Mouse (Mus musculus) embryonic facial prominence, embryonic 15.5 days (tissue): ENCODE measurements around the gene Gm17402. TPM values are rescaled to one million over a fixed set of nuclear protein-coding genes. Genes with fewer than 3 reads are reported as not detected.

Source experiments
- ATAC-seq: fragments of 200-750 bp; cut with Nextera tagmentation; 2 replicates; pipeline ENCODE4 v1.8.0; 2017; ENCODE audit warnings: low read depth, moderate TSS enrichment; ENCODE audit not compliant: insufficient number of reproducible peaks, low FRiP score, low TSS enrichment
- H3K27ac ChIP-seq: fragments of 300-500 bp; sonication (generic); replicated peaks from 2 replicates; pipeline ENCODE4 v1.5.1; 2015; ENCODE audit warnings: mild to moderate bottlenecking, inconsistent platforms
- H3K27me3 ChIP-seq: fragments of 300-500 bp; sonication (generic); 2 replicates; pipeline ENCODE4 v1.6.1; 2015; ENCODE audit warnings: inconsistent platforms
- H3K36me3 ChIP-seq: fragments of 300-500 bp; sonication (generic); 2 replicates; pipeline ENCODE4 v1.6.1; 2015; ENCODE audit warnings: mild to moderate bottlenecking, inconsistent platforms
- H3K4me1 ChIP-seq: fragments of 300-500 bp; sonication (generic); 2 replicates; pipeline ENCODE4 v1.6.1; 2015; ENCODE audit warnings: inconsistent platforms
- H3K4me2 ChIP-seq: fragments of 300-500 bp; sonication (generic); replicated peaks from 2 replicates; pipeline ENCODE4 v1.6.1; 2015; ENCODE audit warnings: mild to moderate bottlenecking, inconsistent platforms
- H3K4me3 ChIP-seq: fragments of 300-500 bp; sonication (generic); replicated peaks from 2 replicates; pipeline ENCODE4 v1.5.1; 2015; ENCODE audit warnings: mild to moderate bottlenecking, inconsistent platforms
- H3K9ac ChIP-seq: fragments of 300-500 bp; sonication (generic); 2 replicates; pipeline ENCODE4 v1.6.1; 2015; ENCODE audit warnings: inconsistent platforms
- H3K9me3 ChIP-seq: fragments of 300-500 bp; sonication (generic); replicated peaks from 2 replicates; pipeline ENCODE4 v1.6.1; 2016; ENCODE audit warnings: inconsistent platforms
- WGBS: fragments of 180-500 bp; shearing (Covaris S2); methylation state at CpG from one replicate; pipeline ENCODE4 v1.1.7; 2015; 5-methylcytosine and 5-hydroxymethylcytosine counted together
- polyA plus RNA-seq: library from polyadenylated mRNA; unstranded; fragments of >200 nt; fragmentation: Nextera tagmentation; extraction: Ambion mirVana; gene quantifications from 2 replicates; pipeline ENCODE4 v1.2.1, GENCODE M21; 2015

Gene Gm17402
- polyA plus RNA-seq, 1 experiment from 2014 or later, result not detected

DNA sequence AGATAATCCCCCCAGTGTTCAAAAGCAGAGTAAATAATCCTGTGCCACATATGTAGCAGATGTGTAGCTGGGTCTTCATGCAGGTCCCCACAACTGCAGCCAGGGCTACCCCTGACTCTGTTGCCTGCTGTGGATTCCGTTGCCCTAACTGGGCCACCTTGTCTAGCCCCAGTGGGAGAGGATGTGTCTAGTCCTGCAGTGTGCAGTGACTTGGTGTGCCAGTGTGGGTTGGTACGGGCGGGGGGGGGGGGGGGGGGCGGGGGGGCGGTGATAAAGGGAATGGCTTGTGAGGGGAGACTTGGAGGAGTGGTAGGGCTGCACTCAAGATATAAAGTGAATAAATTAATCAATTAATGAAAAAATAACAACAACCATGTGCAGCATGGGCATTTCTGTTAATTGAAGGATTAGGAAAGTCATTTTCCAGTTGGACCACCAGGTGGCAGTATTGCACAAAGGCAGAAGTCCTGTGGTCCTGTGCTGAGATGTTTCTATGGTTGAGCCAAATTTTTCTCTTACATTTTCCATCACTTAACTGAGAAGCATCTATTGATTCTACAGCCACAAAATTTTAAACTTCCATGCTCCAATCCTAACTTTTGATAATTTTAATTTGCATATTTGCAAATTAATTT lies 22.7 kb downstream of the Gm17402 start:
- ATAC-seq, result no peak
- WGBS, result 29% methylated on average over 4 of the region's 5 CpGs
- Histone ChIP-seq H3K27ac (no peak overlapping the region), H3K36me3 (peaks cover 4% of the 10 kb centered on the region; the same call in 1 of the 2 replicates), H3K9me3 (no peaks in the 10 kb centered on the region), H3K27me3 (no peaks in the 10 kb centered on the region), H3K9ac (no peak overlapping the region), H3K4me2 (no peak overlapping the region), H3K4me1 (no peaks in the 10 kb centered on the region), H3K4me3 (no peak overlapping the region)

DNA sequence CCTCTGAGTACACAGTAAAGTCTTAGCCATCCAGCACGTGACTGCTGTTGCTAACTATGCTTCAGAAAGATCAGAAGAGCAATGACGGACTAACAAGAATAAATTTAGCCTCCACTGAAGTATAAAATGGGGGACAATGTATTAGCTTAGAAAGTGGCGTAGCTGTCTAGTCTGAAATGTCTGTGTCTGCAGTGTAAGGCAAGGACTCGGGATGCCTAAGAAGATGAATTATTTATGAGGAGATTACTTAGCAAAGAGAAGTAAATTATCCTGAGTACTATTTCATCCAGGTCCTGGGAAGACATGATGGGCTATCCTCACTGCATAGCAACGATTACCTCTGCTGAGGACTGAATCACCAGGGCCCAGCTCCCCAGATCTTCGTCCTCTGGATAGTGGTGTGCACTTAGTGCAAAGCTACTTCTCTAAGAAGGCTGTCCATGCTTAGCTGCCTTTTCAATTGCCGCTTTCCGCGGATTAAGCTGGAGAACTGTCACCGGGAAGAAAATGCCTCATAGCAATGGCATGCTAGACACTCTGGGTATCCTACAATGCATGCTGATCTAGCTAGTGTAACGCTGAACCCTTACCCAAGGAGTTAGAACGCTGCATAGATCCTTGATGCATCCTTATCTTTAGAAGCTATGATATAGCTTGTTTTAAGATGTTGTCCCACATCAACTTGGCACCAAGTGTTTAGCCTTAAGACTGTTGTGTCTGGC lies 23.4 kb downstream of the Gm17402 start:
- no peaks in the 10 kb centered on the region for H3K36me3 ChIP-seq
- no peaks in the 10 kb centered on the region for H3K4me1 ChIP-seq
- H3K27ac ChIP-seq, result no peak overlapping the region
- no peak overlapping the region for H3K4me3 ChIP-seq
- no peak overlapping the region for H3K9ac ChIP-seq
- no peaks in the 10 kb centered on the region for H3K27me3 ChIP-seq
- H3K4me2 ChIP-seq, result no peak overlapping the region
- whole genome bisulfite sequencing, result 77% methylated on average over 12 of the region's 12 CpGs
- ATAC-seq, result no peak
- no peaks in the 10 kb centered on the region for H3K9me3 ChIP-seq

DNA sequence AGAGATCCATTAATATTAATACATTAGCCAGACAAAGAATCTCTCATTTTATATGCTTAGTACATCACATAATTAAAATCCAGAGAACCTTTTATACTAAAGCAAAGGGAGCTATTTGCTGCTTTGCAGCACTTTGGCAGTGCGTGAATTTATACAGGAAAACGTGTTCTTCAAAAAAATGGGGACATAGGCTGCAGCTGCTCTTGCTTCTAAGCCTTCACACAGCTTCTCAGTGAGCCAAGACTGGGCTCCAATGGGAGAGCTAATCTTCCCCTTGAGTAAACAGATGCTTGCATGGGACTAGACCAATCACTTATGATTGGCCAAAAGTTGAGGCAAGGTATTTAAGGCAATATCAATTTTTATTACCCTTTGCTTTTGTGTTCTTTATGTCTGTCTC lies 28.3 kb downstream of the Gm17402 start:
- H3K9me3 ChIP-seq, result no peaks in the 10 kb centered on the region
- H3K36me3 ChIP-seq, result no peaks in the 10 kb centered on the region
- no peak overlapping the region for H3K4me3 ChIP-seq
- no peaks in the 10 kb centered on the region for H3K4me1 ChIP-seq
- no peaks in the 10 kb centered on the region for H3K27me3 ChIP-seq
- no peak overlapping the region for H3K27ac ChIP-seq
- 70% methylated on average over 2 of the region's 2 CpGs for WGBS
- no peak overlapping the region for H3K9ac ChIP-seq
- H3K4me2 ChIP-seq, result no peak overlapping the region
- ATAC-seq, result no peak

DNA sequence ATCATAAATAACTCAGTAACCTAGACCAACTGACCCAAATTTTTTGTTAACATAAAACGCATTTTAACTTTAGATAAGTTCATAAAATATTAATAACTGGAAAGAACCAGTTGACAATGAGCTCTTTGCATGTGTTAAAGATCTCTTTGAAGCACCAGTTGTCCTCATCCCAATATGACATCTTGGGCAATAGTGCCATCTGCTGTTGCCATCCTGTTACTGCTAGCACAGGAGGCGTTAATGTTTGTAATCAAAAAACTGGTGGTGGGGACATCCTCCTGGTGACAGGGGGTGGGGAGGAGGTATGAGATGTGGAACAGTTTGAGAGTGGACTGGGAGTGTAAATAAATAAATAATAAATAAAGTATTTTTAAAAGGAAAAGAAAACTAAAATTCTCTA lies 30.4 kb downstream of the Gm17402 start:
- Histone ChIP-seq H3K4me1 (no peaks in the 10 kb centered on the region), H3K36me3 (no peaks in the 10 kb centered on the region), H3K9ac (no peak overlapping the region), H3K27me3 (no peaks in the 10 kb centered on the region), H3K27ac (no peak overlapping the region), H3K4me3 (no peak overlapping the region), H3K4me2 (no peak overlapping the region), H3K9me3 (no peaks in the 10 kb centered on the region)
- 8% methylated on average over 2 of the region's 2 CpGs for WGBS
- ATAC-seq, result no peak

DNA sequence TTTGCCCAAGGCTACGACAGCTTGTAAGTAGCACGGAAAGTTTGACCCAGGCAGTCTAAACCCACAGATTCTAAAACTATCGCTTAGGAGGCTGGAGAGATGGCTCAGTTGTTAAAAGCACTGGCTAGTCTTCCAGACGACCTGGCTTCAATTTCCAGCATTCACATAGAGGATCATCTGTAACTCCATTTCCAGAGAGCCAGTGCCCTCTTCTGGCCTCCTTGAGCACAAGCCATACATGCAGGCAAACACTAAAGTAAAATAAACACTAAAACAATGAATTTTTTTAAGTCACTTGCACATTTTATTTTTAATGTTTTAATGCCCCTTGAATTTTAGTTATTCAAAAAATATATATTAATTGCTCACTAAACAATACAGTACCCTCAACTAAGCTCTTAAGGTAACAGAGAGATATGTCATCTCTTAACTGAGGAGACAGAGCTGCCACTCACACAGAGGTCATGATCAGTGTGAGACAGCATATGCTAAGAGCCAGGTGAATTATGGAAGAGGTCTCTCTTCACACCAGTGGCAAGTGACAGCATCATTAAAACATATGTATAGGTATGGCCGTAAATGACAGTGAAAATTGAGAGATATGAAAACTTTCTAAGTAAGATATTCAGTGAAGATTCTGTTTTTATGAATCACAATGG lies 31.8 kb downstream of the Gm17402 start:
- no peak overlapping the region for H3K9ac ChIP-seq
- WGBS, result 32% methylated on average over 5 of the region's 5 CpGs
- H3K4me3 ChIP-seq, result no peak overlapping the region
- ATAC-seq, result no peak
- H3K9me3 ChIP-seq, result no peaks in the 10 kb centered on the region
- no peak overlapping the region for H3K27ac ChIP-seq
- no peaks in the 10 kb centered on the region for H3K36me3 ChIP-seq
- H3K27me3 ChIP-seq, result no peaks in the 10 kb centered on the region
- H3K4me2 ChIP-seq, result no peak overlapping the region
- no peaks in the 10 kb centered on the region for H3K4me1 ChIP-seq

DNA sequence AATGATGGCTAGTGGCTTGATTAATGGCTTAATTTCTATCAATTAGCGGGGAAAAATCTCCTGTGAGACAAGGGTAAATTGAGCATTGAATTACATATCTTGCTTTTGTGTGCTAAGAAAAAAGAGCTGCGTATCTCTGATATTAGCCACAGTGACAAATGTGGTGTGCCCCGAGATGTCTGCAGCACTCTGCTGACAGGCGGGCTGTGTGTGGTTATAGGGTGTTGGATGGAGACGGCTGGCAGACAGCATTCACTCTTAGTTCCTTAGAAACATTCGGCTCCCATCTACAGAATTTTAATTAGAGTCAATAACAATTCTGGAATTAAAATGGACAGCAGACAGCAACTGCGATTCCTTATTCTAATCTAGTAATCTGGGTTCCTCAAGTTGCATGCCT lies 34.0 kb downstream of the Gm17402 start:
- Histone ChIP-seq H3K4me2 (no peak overlapping the region), H3K9ac (no peak overlapping the region), H3K36me3 (no peaks in the 10 kb centered on the region), H3K9me3 (no peaks in the 10 kb centered on the region), H3K27ac (no peak overlapping the region), H3K4me1 (no peaks in the 10 kb centered on the region), H3K27me3 (no peaks in the 10 kb centered on the region), H3K4me3 (no peak overlapping the region)
- WGBS, result 70% methylated on average over 7 of the region's 7 CpGs
- no peak for ATAC-seq

DNA sequence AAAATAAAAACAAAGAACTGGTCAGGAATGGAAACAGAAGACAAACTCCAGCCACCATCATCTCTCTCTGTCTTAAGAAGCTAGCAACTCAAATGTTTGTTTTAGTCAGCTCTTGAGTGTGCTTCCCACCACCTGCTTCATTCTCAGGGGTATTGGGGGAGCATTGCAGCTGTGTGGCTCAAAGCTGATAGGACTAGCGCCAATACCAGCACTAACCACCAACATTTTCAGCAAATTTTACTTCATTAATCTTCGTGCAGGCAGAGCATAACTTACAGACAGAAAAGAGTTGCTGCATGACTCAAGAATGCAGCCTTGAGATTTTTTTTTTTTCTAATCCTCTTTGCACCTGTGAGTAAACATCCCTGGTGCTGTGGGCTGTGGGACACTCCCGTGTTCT lies 35.4 kb downstream of the Gm17402 start:
- H3K4me2 ChIP-seq, result no peak overlapping the region
- H3K36me3 ChIP-seq, result no peaks in the 10 kb centered on the region
- ATAC-seq, result no peak
- no peak overlapping the region for H3K4me3 ChIP-seq
- 58% methylated on average over 3 of the region's 3 CpGs for WGBS
- H3K9me3 ChIP-seq, result no peaks in the 10 kb centered on the region
- H3K27me3 ChIP-seq, result no peaks in the 10 kb centered on the region
- no peak overlapping the region for H3K9ac ChIP-seq
- no peaks in the 10 kb centered on the region for H3K4me1 ChIP-seq
- no peak overlapping the region for H3K27ac ChIP-seq

DNA sequence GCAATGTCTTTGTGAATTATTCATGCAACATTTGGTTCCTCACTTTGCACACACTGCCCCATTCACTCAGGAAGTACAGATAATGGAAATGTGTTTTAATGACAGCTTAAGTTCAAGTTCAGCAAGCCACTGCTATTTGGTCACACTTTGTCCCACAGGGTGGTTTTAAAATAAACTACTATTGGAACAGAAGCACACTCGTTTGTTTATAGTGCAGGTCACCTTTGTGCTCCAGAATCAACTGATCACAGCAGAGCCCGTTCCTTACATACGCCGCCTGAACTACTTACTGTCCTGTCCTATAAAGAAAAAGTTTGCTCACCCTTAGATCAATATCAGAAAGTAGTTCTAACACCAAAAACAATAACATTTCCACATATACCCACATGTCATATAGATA lies 52.5 kb downstream of the Gm17402 start:
- Histone ChIP-seq H3K4me3 (no peak overlapping the region), H3K27me3 (no peaks in the 10 kb centered on the region), H3K4me1 (no peaks in the 10 kb centered on the region), H3K27ac (no peak overlapping the region), H3K9ac (no peak overlapping the region), H3K9me3 (no peaks in the 10 kb centered on the region), H3K4me2 (no peak overlapping the region), H3K36me3 (no peaks in the 10 kb centered on the region)
- 82% methylated on average over 4 of the region's 4 CpGs for WGBS
- ATAC-seq, result no peak

Other genes with a start within 250 kb of the Gm17402 start
- 38.1 and 59.7 TPM in 2 replicates for gene Mlf1, start 1.1 kb downstream of the Gm17402 start, polyA plus RNA-seq
- gene Gfm1, start 54.9 kb upstream of the Gm17402 start, polyA plus RNA-seq, result 38.1 and 40.2 TPM in 2 replicates
- gene Lxn, start 88.8 kb upstream of the Gm17402 start, polyA plus RNA-seq, result 99.1 and 109 TPM in 2 replicates
- 8.1 and 8.2 TPM in 2 replicates for gene Rarres1, start 140.4 kb upstream of the Gm17402 start, polyA plus RNA-seq
- 57.5 and 59.6 TPM in 2 replicates for gene Mfsd1, start 207.6 kb upstream of the Gm17402 start, polyA plus RNA-seq